Mouse (Mus musculus) neural tube, embryonic 14.5 days (tissue): ENCODE results near the gene Slc22a18. TPM values are rescaled to one million over a fixed set of nuclear protein-coding genes. Genes with fewer than 3 reads are reported as not detected.
A peak's percentile ranks its signal among the peaks of the same experiment; 100 is the strongest.

Experiments
- ATAC-seq: fragments of 200-750 bp; cut with Nextera tagmentation; 2 replicates; pipeline ENCODE4 v1.8.0; 2017; ENCODE audit warnings: low read depth, mild to moderate bottlenecking, moderate TSS enrichment, moderate library complexity
- H3K27ac ChIP-seq: fragments of 300-500 bp; sonication (generic); 2 replicates; pipeline ENCODE4 v1.5.1; 2014; ENCODE audit warnings: low read depth, mild to moderate bottlenecking, control low read depth, low read length, moderate library complexity, mixed read lengths
- H3K27me3 ChIP-seq: fragments of 300-500 bp; sonication (generic); 2 replicates; pipeline ENCODE4 v1.6.1; 2014; ENCODE audit warnings: low read length; ENCODE audit not compliant: control insufficient read depth, insufficient read depth
- H3K36me3 ChIP-seq: fragments of 300-500 bp; sonication (generic); 2 replicates; pipeline ENCODE4 v1.6.1; 2014; ENCODE audit warnings: low read length, mixed read lengths; ENCODE audit not compliant: control insufficient read depth, insufficient read depth
- H3K4me1 ChIP-seq: fragments of 300-500 bp; sonication (generic); 2 replicates; pipeline ENCODE4 v1.6.1; 2014; ENCODE audit warnings: low read length; ENCODE audit not compliant: control insufficient read depth, insufficient read depth
- H3K4me2 ChIP-seq: fragments of 300-500 bp; sonication (generic); 2 replicates; pipeline ENCODE4 v1.6.1; 2014; ENCODE audit warnings: mild to moderate bottlenecking, low read depth, low read length, control low read depth
- H3K4me3 ChIP-seq: fragments of 300-500 bp; sonication (generic); 2 replicates; pipeline ENCODE4 v1.5.1; 2014; ENCODE audit warnings: low read depth, low read length, control low read depth, mixed read lengths
- H3K9ac ChIP-seq: fragments of 300-500 bp; sonication (generic); replicated peaks from 2 replicates; pipeline ENCODE4 v1.6.1; 2014; ENCODE audit warnings: low read depth, mild to moderate bottlenecking, control low read depth, low read length, mixed read lengths
- H3K9me3 ChIP-seq: fragments of 300-500 bp; sonication (generic); 2 replicates; pipeline ENCODE4 v1.6.1; 2016; ENCODE audit warnings: low read length; ENCODE audit not compliant: control insufficient read depth
- WGBS: fragments of 180-500 bp; shearing (Covaris S2); extraction: QIAGEN DNeasy Blood & Tissue Kit; methylation state at CpG from one replicate; pipeline ENCODE4 v1.1.7; 2014; 5-methylcytosine and 5-hydroxymethylcytosine counted together
- polyA plus RNA-seq: library from polyadenylated mRNA; unstranded; fragments of >200 nt; fragmentation: Nextera tagmentation; extraction: Ambion mirVana; gene quantifications from 2 replicates; pipeline ENCODE4 v1.2.1, GENCODE M21; 2014

Gene Slc22a18
- polyA plus RNA-seq, 1 experiment from 2014 or later, result 0.31 TPM

DNA sequence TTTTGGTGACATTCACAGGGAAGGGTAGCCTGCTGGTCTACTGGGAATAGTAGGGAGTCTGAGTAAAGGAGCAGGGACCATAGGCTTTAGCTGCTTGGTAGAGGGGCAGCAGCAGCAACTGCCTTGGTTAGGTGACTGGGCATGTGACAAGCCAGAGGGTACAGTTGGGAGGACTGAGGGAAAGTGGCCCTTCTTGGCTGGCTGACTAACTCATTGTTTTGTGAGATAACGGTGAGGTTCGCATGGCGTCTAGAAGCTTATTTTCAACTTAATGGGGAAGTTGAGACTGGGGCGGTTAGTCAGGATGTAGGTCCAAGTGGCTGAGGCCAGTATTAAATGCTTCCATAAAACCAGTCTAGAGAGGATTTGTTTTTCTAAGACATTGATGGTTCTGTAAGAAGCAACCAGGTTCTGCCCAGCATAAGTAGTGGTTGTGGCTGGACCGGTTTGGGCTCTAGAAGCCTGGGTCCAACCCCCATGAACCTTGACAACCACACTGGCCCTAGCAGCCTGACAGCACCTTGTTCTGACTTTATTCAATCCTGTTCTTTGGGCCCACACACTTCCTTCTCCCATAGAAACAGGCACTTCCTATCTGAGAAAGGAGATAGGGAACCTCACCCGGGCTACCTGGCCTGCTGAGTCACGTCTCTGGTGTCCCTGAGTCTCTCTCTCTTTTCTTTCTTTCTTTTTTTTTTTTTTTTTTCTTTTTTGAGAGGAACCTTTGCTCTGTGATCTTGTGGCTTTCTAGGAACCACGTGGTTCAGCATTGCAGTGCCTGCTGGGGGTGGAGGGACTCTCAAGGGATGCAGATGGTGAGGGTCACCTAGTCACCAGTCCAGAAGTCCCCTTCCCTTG is 21.8 kb downstream of the Slc22a18 start:
- WGBS, result 83% methylated on average over 8 of the region's 8 CpGs
- Histone ChIP-seq H3K9ac (no peak overlapping the region), H3K36me3 (no peaks in the 10 kb centered on the region), H3K4me3 (no peak overlapping the region), H3K27ac (no peak overlapping the region), H3K27me3 (peaks cover 1% of the 10 kb centered on the region), H3K9me3 (no peaks in the 10 kb centered on the region), H3K4me1 (no peaks in the 10 kb centered on the region), H3K4me2 (no peak overlapping the region)
- ATAC-seq, result no peak

- Histone ChIP-seq H3K27ac (no peak overlapping the region), H3K9me3 (no peaks in the 10 kb centered on the region), H3K4me2 (no peak overlapping the region), H3K4me3 (no peak overlapping the region), H3K9ac (no peak overlapping the region), H3K4me1 (peaks cover 12% of the 10 kb centered on the region), H3K27me3 (peaks cover 25% of the 10 kb centered on the region), H3K36me3 (no peaks in the 10 kb centered on the region)
- WGBS, result 90% methylated on average over 4 of the region's 4 CpGs
- no peak for ATAC-seq
Observed at GRCm38 (mm10) chr7:143498584-143498983, 25.0 kb downstream of the Slc22a18 start.

GRCm38 (mm10) chr7:143500912-143501311 is 27.4 kb downstream of the Slc22a18 start:
- Histone ChIP-seq H3K9me3 (no peaks in the 10 kb centered on the region), H3K4me3 (no peak overlapping the region), H3K27ac (no peak overlapping the region), H3K4me1 (peaks cover 12% of the 10 kb centered on the region), H3K9ac (no peak overlapping the region), H3K36me3 (no peaks in the 10 kb centered on the region), H3K27me3 (peaks cover 35% of the 10 kb centered on the region), H3K4me2 (no peak overlapping the region)
- 44% methylated on average over 2 of the region's 2 CpGs for WGBS
- no peak for ATAC-seq

DNA sequence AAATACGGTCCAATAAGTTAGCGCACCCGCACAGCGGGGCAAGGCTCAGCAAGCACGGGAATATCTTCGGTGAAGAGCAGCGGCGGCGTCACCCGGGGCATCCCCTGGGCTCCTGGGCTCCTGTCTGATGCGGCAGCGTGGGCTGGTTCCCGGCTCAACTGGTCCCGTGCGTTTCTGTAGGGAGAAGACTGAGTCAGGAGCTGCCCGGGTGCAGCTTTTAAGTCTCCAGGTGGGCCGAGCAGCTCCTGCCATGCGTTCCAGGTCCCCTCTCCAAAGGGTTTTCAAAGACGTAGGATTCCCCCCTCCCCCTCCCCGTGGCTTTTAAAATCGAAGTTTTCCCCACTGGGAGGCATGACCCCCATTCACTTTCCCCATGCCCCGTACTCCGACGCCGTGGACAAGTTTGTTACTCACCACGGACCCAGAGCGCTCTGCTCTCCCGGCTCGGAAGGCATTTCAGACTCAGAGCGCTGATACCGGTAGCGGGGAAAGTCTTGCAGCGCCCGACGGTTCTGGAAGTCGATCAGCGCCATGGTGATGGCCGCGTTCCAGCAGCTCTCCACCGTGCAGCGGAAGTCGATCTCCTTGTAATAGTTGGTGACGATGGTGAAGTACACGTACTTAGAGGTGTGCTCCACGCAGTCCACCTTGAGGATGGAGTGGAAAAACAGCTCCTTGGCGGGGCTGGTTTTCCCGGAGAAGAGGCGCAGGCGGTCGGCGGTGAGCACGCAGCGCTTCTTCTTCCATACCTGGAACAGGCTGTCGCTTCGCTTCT is 28.3 kb downstream of the Slc22a18 start:
- Histone ChIP-seq H3K4me2 (peak overlapping the region; percentile 65), H3K4me3 (peak overlapping the region; percentile 27), H3K9me3 (no peaks in the 10 kb centered on the region), H3K27ac (no peak overlapping the region), H3K4me1 (peaks cover 12% of the 10 kb centered on the region), H3K9ac (no peak overlapping the region), H3K27me3 (peaks cover 35% of the 10 kb centered on the region), H3K36me3 (no peaks in the 10 kb centered on the region)
- no peak for ATAC-seq
- WGBS, result 4% methylated on average over 55 of the region's 55 CpGs

- H3K4me3 ChIP-seq, result peak within 1 kb of the TSS; percentile 27
- H3K9me3 ChIP-seq, result no peaks in the 10 kb centered on the region
- no peaks in the 10 kb centered on the region for H3K36me3 ChIP-seq
- no peak within 1 kb of the TSS for H3K27ac ChIP-seq
- peaks cover 35% of the 10 kb centered on the region for H3K27me3 ChIP-seq
- whole genome bisulfite sequencing, result 5% methylated on average over 51 of the region's 51 CpGs
- H3K4me1 ChIP-seq, result peaks cover 12% of the 10 kb centered on the region
- no peak within 1 kb of the TSS; the same call in 1 of the 2 replicates for H3K9ac ChIP-seq
- peak within 1 kb of the TSS; percentile 65 for H3K4me2 ChIP-seq
- ATAC-seq, result no peak
Observed at GRCm38 (mm10) chr7:143502418-143503200, 29.1 kb downstream of the Slc22a18 start, which contains the start of gene Phlda2. Phlda2 (minus strand) TSS chr7:143503150.

DNA sequence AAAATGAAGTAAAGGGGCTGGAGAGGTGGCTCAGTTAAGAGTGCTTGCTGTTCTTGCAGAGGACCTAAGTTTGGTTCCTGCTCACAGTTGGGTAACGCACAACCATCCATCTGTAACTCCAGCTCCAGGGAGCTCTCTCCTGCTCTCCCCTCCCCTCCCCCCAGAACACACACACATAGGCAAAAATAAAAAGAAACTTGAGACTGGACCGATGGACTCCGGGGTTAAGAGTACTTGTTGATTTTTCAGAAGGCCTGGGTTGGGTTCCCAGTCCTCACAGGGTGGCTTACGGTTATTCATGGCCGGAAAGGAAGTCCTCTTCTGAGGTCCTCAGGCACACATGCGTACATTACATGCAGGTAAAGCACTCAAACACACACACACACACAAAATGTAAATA is 30.4 kb downstream of the Slc22a18 start:
- no peak for ATAC-seq
- Histone ChIP-seq H3K4me1 (peaks cover 12% of the 10 kb centered on the region), H3K9ac (no peak overlapping the region), H3K4me2 (no peak overlapping the region), H3K36me3 (no peaks in the 10 kb centered on the region), H3K27me3 (peaks cover 35% of the 10 kb centered on the region), H3K27ac (no peak overlapping the region), H3K9me3 (no peaks in the 10 kb centered on the region), H3K4me3 (no peak overlapping the region)
- WGBS, result 92% methylated on average over 6 of the region's 6 CpGs

- no peak overlapping the region for H3K4me3 ChIP-seq
- H3K9ac ChIP-seq, result no peak overlapping the region
- no peak overlapping the region for H3K27ac ChIP-seq
- peaks cover 12% of the 10 kb centered on the region for H3K4me1 ChIP-seq
- ATAC-seq, result no peak
- H3K36me3 ChIP-seq, result no peaks in the 10 kb centered on the region
- no peak overlapping the region for H3K4me2 ChIP-seq
- H3K9me3 ChIP-seq, result no peaks in the 10 kb centered on the region
- WGBS, result 91% methylated on average over 2 of the region's 2 CpGs
- H3K27me3 ChIP-seq, result peaks cover 33% of the 10 kb centered on the region
Observed at GRCm38 (mm10) chr7:143505411-143505810, 31.9 kb downstream of the Slc22a18 start.

DNA sequence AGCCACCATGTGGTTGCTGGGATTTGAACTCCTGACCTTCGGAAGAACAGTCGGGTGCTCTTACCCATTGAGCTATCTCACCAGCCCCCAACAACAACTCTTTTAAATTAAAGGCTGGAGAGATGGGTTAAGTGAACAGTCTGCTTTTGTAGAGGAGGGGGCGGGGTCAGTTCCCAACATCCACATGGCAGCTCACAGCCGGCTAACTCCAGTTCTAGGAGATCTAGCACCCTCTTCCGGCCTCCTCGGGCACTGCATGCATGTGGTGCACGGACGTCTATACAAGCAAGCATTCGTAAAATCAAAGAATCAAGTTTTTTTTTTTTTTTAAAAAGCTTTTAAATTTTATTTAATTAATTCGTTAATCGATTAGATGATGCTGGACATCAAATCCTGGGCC is 32.3 kb downstream of the Slc22a18 start:
- Histone ChIP-seq H3K27me3 (peaks cover 28% of the 10 kb centered on the region), H3K4me3 (no peak overlapping the region), H3K4me1 (peaks cover 12% of the 10 kb centered on the region), H3K36me3 (no peaks in the 10 kb centered on the region), H3K4me2 (no peak overlapping the region), H3K9me3 (no peaks in the 10 kb centered on the region), H3K27ac (no peak overlapping the region), H3K9ac (no peak overlapping the region)
- WGBS, result 31% methylated on average over 11 of the region's 11 CpGs
- ATAC-seq, result no peak
